Mouse (Mus musculus): Measurements from ENCODE around the gene Neurl2. TPM values are rescaled to one million over a fixed set of nuclear protein-coding genes. Genes with fewer than 3 reads are reported as not detected.
"Not testable (repeated sequence)": the region's sequence is repeated elsewhere in the genome, so short reads cannot be mapped to it uniquely, and the experiment has no call there.

The Neurl2 gene
- total RNA-seq, 2 experiments from 2014 or later, result 44.8 to 49.4 TPM

GRCm38 (mm10) chr2:164825521-164825920, 7.7 kb downstream of the Neurl2 start:
- intact Hi-C loops (cut with DNase I; ENCODE audit: low total_unique reads), result no loop called here
- DNase-seq, result no peak

DNA sequence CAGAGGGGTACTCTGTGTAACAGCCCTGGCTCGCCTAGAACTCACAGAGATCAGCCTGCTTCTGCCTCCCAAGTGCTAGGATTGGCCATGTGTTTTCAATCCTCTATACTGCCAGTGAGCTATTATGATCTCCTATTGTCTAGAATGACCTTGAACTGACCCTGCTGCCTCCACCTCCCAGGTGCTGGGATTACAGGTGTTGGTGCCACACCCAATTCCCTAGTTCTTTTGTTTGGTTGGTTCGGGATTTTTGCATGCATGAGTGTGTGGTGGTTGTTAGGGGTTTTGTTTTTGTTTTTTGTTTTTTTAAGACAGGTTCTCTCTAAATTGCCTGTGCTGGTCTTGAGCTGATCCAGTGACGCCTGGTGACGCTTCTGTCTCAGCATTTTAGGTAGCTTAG, 9.3 kb downstream of the Neurl2 start:
- intact Hi-C loops (cut with DNase I; ENCODE audit: low total_unique reads), result no loop called here
- DNase-seq, result no peak

DNA sequence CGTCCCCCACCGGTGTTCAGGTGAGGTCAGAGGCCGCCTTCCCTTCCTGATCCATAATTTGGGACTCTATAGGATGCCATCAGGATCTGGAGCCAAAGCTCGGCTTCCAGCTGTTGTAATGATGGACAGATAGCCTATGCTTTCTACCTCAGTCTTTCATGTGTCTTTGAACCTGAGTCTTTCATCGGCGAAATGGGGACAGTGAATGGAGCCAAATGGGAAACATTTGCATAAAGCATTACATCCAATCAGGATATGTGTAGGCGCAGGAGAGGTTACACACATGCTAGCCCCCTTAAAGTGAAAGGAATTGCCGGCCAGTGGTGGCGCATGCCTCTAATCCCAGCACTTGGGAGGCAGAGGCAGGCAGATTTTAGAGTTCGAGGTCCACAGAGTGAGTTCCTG, 10.1 kb downstream of the Neurl2 start:
- no peak for DNase-seq
- intact Hi-C loops (cut with DNase I; ENCODE audit: low total_unique reads), result no loop called here

DNA sequence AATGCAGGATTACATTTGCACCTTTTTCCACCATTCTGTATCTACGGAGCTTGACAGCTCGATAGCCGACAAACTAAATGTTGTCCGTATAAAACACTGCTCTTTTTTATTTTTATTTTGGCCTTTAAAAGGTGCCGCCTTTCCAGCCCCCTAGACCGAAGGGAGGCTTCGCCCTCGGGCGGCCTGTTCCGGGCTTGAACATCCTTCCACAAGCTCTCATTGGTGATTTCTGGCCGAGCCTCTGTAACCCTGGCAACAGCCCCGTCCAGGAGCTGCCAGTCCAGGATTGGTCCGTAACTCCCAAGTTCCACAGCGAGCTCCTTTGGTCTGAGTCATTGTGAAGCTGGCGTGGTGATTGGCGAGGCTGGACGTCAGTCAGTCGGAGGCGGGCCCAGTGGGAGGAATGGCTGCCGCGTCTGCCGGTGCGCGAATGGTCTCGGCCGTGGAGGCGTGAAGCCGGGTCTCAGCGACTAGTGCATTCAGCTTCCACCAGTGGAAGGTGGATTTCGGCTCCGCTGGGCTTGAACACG, 10.6 kb downstream of the Neurl2 start, which contains the start of gene Zswim1:
Gene Zswim1, plus strand, starts transcription at position 51 of the 530 bp plus-strand sequence.
- DNase-seq, result peak; percentile 98
- intact Hi-C loops (cut with DNase I; ENCODE audit: low total_unique reads), result no loop called here

DNA sequence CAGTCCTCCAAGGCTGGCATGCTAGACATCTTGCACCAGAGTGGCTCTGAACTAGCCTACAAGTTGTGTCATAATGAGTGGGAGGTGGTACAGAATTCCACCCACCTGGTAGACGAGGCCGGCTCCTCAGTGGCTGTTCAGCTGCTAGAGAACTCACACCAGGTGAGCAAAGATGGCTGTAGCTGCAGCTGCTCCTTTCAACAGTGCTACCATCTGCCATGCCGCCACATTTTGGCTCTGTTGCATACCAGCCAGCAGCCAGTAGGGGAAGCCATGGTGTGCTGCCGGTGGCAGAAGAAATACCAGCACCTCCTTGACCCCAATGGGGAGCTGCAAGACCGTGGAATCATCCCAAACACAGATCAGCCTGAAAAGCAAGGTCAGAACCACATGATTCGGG, 12.2 kb downstream of the Neurl2 start:
- intact Hi-C loops (cut with DNase I; ENCODE audit: low total_unique reads), result no loop called here
- DNase-seq, result no peak

GRCm38 (mm10) chr2:164817703-164818102, 15.6 kb downstream of the Neurl2 start:
- intact Hi-C loops (cut with DNase I; ENCODE audit: low total_unique reads), result no loop called here
- no peak for DNase-seq

GRCm38 (mm10) chr2:164817206-164817605, 16.1 kb downstream of the Neurl2 start:
- DNase-seq, result no peak

DNA sequence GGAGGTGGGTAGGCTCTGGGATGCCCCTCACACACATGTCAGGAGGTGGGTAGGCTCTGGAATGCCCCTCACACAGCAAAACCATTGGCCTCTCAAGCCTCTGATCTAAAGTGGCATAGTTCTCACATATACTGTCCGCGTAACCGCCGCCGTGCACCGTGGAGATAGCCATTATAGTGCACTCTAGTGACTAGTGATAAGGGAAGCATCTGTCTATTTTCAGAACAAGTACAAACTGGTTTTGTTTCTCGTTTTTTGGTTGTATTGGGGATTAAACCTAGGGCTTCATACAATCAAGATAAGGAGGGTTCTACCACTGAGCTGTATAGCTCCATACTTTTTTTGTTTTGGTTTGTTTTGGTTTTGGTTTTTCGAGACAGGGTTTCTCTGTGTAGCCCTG, 17.4 kb downstream of the Neurl2 start:
- no peak for DNase-seq
- intact Hi-C loops (cut with DNase I; ENCODE audit: low total_unique reads), result no loop called here

More at GRCm38 (mm10) chr2:164817206-164817605, 16.1 kb downstream of the Neurl2 start:
- intact Hi-C loops (cut with DNase I; ENCODE audit: low total_unique reads), result no loop called here

GRCm38 (mm10) chr2:164815348-164815747, 17.9 kb downstream of the Neurl2 start:
- DNase-seq, result no peak
- intact Hi-C loops (cut with DNase I; ENCODE audit: low total_unique reads), result no loop called here

- DNase-seq, result no peak
- intact Hi-C loops (cut with DNase I; ENCODE audit: low total_unique reads), result no loop called here
Measured at GRCm38 (mm10) chr2:164813557-164813956, 19.7 kb downstream of the Neurl2 start.

- intact Hi-C loops (cut with DNase I; ENCODE audit: low total_unique reads), result no loop called here
- DNase-seq, result no peak
Measured at GRCm38 (mm10) chr2:164806614-164807013, 26.6 kb downstream of the Neurl2 start.

DNA sequence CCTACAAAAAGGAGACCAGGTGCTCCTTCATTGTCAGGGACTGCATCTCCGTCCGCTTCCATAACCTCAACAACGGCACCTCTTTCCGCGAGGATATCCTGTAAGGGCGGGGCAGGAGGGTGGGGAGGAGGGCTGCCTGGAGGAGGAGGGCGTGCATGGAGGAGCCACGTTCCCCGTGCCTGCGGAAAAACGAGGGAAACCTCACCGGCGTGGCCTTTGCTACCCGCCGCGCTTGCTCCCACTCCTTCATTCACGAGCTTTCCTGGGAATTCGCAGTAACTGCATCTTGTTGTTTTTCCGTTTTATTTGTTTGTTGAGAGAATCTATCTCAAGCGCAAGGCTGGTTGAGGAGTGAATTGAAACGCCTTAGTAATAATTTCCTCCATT, 27.9 kb downstream of the Neurl2 start:
- intact Hi-C loops (cut with DNase I; ENCODE audit: low total_unique reads), result no loop called here
- DNase-seq, result no peak

DNA sequence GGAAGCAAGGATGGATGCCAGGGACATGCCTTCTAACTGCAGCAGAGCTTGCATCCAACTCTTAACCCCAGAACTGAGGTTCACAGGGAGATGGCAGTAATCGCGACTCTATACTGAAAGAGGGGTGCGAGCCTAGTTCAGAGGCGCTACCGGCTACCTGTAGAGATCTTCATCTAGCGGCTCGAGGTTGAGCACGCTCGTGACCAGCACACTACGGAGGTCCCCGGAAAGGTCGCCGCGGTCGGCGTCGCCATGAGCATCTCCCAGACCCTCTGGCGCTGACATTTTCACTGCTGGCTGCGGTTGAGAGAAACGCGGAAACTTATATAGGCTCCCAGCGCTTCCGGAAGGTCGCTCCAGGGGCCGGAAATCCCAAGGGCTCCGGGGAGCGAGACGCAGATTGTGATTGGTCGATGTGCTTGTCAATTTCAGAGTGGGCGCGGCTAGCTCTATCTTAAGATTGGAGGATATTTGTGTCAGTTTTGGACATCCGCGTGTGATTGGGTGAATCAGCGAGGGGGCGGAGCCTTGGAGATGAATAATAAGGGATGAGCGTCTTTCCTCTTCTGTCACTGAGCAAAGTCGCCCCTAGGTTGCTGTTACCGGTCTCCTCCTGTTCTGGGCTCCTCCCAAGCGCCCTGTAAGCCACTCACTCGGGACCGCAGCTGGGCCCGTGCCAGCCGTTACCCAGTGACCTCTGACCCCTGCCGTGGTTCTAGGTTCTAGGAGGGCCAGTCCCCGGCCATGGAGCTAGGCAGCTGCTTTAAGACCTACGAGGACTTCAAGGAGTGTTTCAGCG, 28.5 kb downstream of the Neurl2 start, which contains the start of the genes Acot8 and Zswim3:
Gene Acot8, minus strand, starts transcription at position 350 of the 799 bp plus-strand sequence.
Gene Zswim3, plus strand, starts transcription at position 566 of the 799 bp plus-strand sequence.
- DNase-seq, result peak; percentile 93
- intact Hi-C loops (cut with DNase I; ENCODE audit: low total_unique reads), result no loop called here

DNA sequence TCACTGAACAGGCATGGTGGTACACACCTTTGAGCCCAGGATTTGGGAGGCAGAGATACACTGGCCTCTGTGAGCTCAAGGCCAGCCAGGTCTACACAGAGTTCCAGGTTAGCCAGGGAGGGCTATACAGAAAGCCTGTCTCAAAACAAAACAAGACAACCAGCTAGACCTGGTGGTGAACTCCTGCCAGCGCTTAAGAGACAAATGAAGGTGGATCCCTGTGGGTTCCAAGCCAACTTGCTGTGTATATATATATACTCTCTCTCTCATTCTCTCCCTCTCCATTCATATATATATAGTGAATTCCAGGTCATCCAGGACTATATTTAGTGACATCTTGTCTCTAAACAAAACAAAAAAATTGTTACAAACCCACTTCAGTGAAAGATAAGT, 29.3 kb downstream of the Neurl2 start:
- DNase-seq, result no peak
- intact Hi-C loops (cut with DNase I; ENCODE audit: low total_unique reads), result no loop called here

GRCm38 (mm10) chr2:164803201-164803920, 29.9 kb downstream of the Neurl2 start:
- no peak for DNase-seq
- intact Hi-C loops (cut with DNase I; ENCODE audit: low total_unique reads), result no loop called here

DNA sequence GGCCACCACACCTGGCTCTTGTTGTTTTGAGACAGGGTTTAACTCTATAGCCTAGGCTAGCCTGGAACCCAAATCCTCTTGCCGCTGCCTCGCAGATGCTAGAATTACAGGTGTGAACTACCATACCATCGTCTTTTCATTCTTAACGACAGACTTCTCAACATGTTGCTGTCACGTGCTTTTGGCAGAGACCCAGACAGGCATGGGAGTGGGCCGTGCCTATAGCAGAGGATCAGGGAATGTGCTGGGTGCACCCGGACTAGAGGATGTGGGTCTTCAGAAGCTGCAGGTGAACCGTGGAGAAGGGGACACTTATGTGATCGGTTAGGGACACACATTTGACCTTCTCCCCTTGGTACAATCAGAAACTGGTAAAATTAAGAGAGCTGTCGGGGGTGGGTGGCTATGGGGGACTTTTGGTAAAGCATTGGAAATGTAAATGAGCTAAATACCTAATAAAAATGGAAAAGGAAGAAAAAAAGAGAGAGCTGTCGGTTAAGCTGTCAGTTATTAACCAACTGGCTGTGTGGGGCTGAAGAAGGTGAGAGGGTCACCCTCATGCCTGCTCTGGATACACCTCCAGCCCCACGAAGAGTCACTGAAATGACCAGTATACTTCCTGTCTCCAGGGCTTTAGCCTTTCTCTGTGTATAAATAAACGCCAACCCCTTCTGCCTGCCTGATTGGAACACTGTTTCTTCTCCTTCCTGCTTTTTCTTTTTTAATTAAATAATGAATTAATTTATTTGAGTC, 32.8 kb downstream of the Neurl2 start:
- intact Hi-C loops (cut with DNase I; ENCODE audit: low total_unique reads), result loop anchor here (2.0 kb wide), 1 partner anchor 124 kb away; no protein-coding TSS in a partner anchor
- DNase-seq, result no peak

GRCm38 (mm10) chr2:164798554-164798953, 34.7 kb downstream of the Neurl2 start:
- intact Hi-C loops (cut with DNase I; ENCODE audit: low total_unique reads); DNase-seq: not testable (repeated sequence)

GRCm38 (mm10) chr2:164795868-164796267, 37.4 kb downstream of the Neurl2 start:
- no peak for DNase-seq
- intact Hi-C loops (cut with DNase I; ENCODE audit: low total_unique reads), result no loop called here

DNA sequence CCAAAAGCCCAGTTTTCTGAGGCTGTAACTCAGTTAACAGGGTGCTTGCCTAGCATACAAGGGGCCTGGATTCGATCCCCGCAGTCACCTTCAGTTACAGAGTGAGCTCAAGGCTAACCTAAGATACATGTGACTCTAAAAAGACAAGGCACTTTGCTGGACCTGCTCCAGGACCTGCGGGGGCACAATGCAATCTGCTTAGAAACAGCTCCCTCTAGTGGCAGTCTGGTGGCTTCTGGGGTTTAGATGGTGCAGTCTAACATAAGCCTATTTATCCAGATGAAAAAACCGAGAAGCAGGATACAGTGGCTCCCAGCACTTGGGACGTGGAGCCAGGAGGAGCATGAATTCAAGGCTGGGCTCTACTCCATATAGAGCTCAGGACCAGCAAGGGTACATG, 39.0 kb downstream of the Neurl2 start:
- DNase-seq, result peak; percentile 88
- intact Hi-C loops (cut with DNase I; ENCODE audit: low total_unique reads), result no loop called here

- DNase-seq, result no peak
- intact Hi-C loops (cut with DNase I; ENCODE audit: low total_unique reads), result no loop called here
Measured at GRCm38 (mm10) chr2:164793772-164794171, 39.5 kb downstream of the Neurl2 start.

All from gastrocnemius, postnatal 14 days (tissue).